Mouse (Mus musculus): ENCODE measurements around the gene Hcrt. TPM values are rescaled to one million over a fixed set of nuclear protein-coding genes. Genes with fewer than 3 reads are reported as not detected.

The Hcrt gene
- total RNA-seq, 2 experiments from 2014 or later = not detected

GRCm38 (mm10) chr11:100711783-100712615 is 50.7 kb downstream of the Hcrt start, which contains the start of gene Kat2a:
Gene Kat2a (minus strand): TSS chr11:100712465.
- DNase-seq = peak; percentile 89

Other genes with a start within 250 kb of the Hcrt start
- gene Acly, start 234.9 kb downstream of the Hcrt start, total RNA-seq (2021) = 10 to 100 TPM; 26.6 to 34.6 TPM
- gene Ttc25, start 217.3 kb downstream of the Hcrt start, total RNA-seq (2021) = under 1 TPM; 0.14 to 0.16 TPM
- gene Cnp, start 188.0 kb downstream of the Hcrt start, total RNA-seq (2021) = 10 to 100 TPM; 26.0 to 33.6 TPM
- gene Nkiras2, start 143.7 kb downstream of the Hcrt start, total RNA-seq (2021) = 10 to 100 TPM; 29.1 to 30.1 TPM
- 100 to 1,000 TPM; 191 to 195 TPM for gene Dnajc7, start 142.8 kb downstream of the Hcrt start, total RNA-seq (2021)
- gene Zfp385c, start 70.5 kb downstream of the Hcrt start, total RNA-seq (2021) = 1 to 10 TPM in 1 of 2 experiments, under 1 TPM in 1; 0.70 to 1.1 TPM
- gene Dhx58, start 58.7 kb downstream of the Hcrt start, total RNA-seq (2021) = under 1 TPM; 0.45 to 0.52 TPM
- gene Kat2a, start 50.5 kb downstream of the Hcrt start, total RNA-seq (2021) = 10 to 100 TPM; 13.4 to 18.4 TPM
- gene Hspb9, start 49.1 kb downstream of the Hcrt start, total RNA-seq (2021) = not detected
- 10 to 100 TPM; 63.0 to 64.7 TPM for gene Rab5c, start 24.7 kb downstream of the Hcrt start, total RNA-seq (2021)
- gene Kcnh4, start 3.0 kb downstream of the Hcrt start, total RNA-seq (2021) = not detected
- 1 to 10 TPM; 7.7 to 8.4 TPM for gene Ghdc, start 8.0 kb upstream of the Hcrt start, total RNA-seq (2021)
- gene Stat5b, start 87.8 kb upstream of the Hcrt start, total RNA-seq (2021) = 100 to 1,000 TPM; 107 to 114 TPM
- 10 to 100 TPM; 29.6 to 32.7 TPM for gene Stat5a, start 96.4 kb upstream of the Hcrt start, total RNA-seq (2021)
- 10 to 100 TPM; 49.1 to 56.7 TPM for gene Stat3, start 176.6 kb upstream of the Hcrt start, total RNA-seq (2021)
- 100 to 1,000 TPM; 279 to 309 TPM for gene Cavin1, start 208.0 kb upstream of the Hcrt start, total RNA-seq (2021)
- 10 to 100 TPM; 52.9 to 59.9 TPM for gene Atp6v0a1, start 246.5 kb upstream of the Hcrt start, total RNA-seq (2021)